Mouse (Mus musculus): ENCODE data around the gene Fshb. TPM values are rescaled to one million over a fixed set of nuclear protein-coding genes. Genes with fewer than 3 reads are reported as not detected.

The Fshb gene
- polyA plus RNA-seq, 1 experiment from 2014 or later: not detected

- H3K27me3 ChIP-seq (ENCODE audit: insufficient read depth, low read length): no peaks in the 10 kb centered on the region
- H3K4me1 ChIP-seq (ENCODE audit: insufficient read depth, low read length): no peaks in the 10 kb centered on the region
- no peak overlapping the region for H3K4me2 ChIP-seq (replicated peaks; ENCODE audit: low read depth, low read length)
- no peak overlapping the region for H3K4me3 ChIP-seq (ENCODE audit: low read length)
- H3K27ac ChIP-seq (ENCODE audit: low read length): no peak overlapping the region
- WGBS: 71% methylated on average over 4 of the region's 4 CpGs
- no peak for ATAC-seq (ENCODE audit: low FRiP score, low TSS enrichment)
- no peaks in the 10 kb centered on the region for H3K9me3 ChIP-seq (ENCODE audit: low read length)
- H3K9ac ChIP-seq (replicated peaks; ENCODE audit: low read length): no peak overlapping the region
- H3K36me3 ChIP-seq (ENCODE audit: insufficient read depth, low read length): no peaks in the 10 kb centered on the region
Observed at GRCm38 (mm10) chr2:107013161-107013560, 46.3 kb downstream of the Fshb start.

DNA sequence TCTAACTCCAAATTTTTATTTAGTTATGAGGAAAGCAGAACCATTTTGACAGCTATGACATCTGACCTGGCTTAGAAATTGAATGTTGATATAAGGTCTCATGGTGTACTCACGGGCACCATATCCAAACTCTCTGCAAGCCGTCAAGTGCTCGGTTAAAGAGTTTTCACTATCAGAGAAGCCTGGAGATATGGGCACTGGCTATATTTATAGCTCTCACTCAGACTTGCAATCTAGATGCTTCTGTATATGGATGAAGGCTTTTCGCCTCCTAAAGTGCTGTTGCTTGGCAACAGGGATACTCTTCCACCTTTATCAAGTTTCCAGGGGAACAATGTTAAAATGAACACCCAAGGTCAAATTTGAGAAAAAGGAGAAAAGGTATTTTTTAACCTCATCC, 47.1 kb downstream of the Fshb start:
- WGBS: 90% methylated on average over 4 of the region's 4 CpGs
- H3K9me3 ChIP-seq (ENCODE audit: low read length): no peaks in the 10 kb centered on the region
- no peak for ATAC-seq (ENCODE audit: low FRiP score, low TSS enrichment)
- no peaks in the 10 kb centered on the region for H3K27me3 ChIP-seq (ENCODE audit: insufficient read depth, low read length)
- H3K27ac ChIP-seq (ENCODE audit: low read length): no peak overlapping the region
- no peak overlapping the region for H3K4me3 ChIP-seq (ENCODE audit: low read length)
- no peak overlapping the region for H3K4me2 ChIP-seq (replicated peaks; ENCODE audit: low read depth, low read length)
- H3K4me1 ChIP-seq (ENCODE audit: insufficient read depth, low read length): no peaks in the 10 kb centered on the region
- H3K36me3 ChIP-seq (ENCODE audit: insufficient read depth, low read length): no peaks in the 10 kb centered on the region
- no peak overlapping the region for H3K9ac ChIP-seq (replicated peaks; ENCODE audit: low read length)

DNA sequence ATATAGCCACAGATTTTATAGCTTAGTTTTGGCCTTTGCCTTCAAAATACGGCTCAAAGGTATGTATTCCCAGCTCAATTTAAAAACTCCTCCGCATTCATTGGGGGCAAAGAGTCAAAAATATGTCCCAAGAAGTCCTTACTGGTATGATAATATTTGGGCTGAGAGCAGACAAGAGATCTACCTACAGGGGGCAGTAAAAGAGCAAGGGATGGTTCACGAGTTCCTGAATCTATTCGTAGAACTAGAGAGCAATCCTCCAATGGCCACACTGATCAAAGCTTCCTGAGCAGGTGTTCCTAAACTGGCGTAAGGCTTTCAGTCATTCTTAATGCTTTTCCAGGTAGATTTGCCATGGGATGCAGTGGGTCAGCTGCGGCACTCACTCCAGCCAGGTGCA, 49.3 kb downstream of the Fshb start:
- no peak for ATAC-seq (ENCODE audit: low FRiP score, low TSS enrichment)
- H3K9ac ChIP-seq (replicated peaks; ENCODE audit: low read length): no peak overlapping the region
- WGBS: 78% methylated on average over 6 of the region's 6 CpGs

GRCm38 (mm10) chr2:107006378-107006777, 53.1 kb downstream of the Fshb start:
- H3K4me3 ChIP-seq (ENCODE audit: low read length): no peak overlapping the region
- ATAC-seq (ENCODE audit: low FRiP score, low TSS enrichment): no peak
- 73% methylated on average over 3 of the region's 3 CpGs for WGBS

More for the DNA sequence above, 49.3 kb downstream of the Fshb start:
- Histone ChIP-seq H3K9me3 (ENCODE audit: low read length) (no peaks in the 10 kb centered on the region), H3K4me1 (ENCODE audit: insufficient read depth, low read length) (no peaks in the 10 kb centered on the region), H3K27ac (ENCODE audit: low read length) (no peak overlapping the region), H3K27me3 (ENCODE audit: insufficient read depth, low read length) (no peaks in the 10 kb centered on the region), H3K4me3 (ENCODE audit: low read length) (no peak overlapping the region), H3K4me2 (replicated peaks; ENCODE audit: low read depth, low read length) (no peak overlapping the region), H3K36me3 (ENCODE audit: insufficient read depth, low read length) (no peaks in the 10 kb centered on the region)

More at GRCm38 (mm10) chr2:107006378-107006777, 53.1 kb downstream of the Fshb start:
- H3K9me3 ChIP-seq (ENCODE audit: low read length): no peaks in the 10 kb centered on the region
- H3K4me1 ChIP-seq (ENCODE audit: insufficient read depth, low read length): no peaks in the 10 kb centered on the region
- no peaks in the 10 kb centered on the region for H3K27me3 ChIP-seq (ENCODE audit: insufficient read depth, low read length)
- no peaks in the 10 kb centered on the region for H3K36me3 ChIP-seq (ENCODE audit: insufficient read depth, low read length)
- no peak overlapping the region for H3K9ac ChIP-seq (replicated peaks; ENCODE audit: low read length)
- H3K4me2 ChIP-seq (replicated peaks; ENCODE audit: low read depth, low read length): no peak overlapping the region
- H3K27ac ChIP-seq (ENCODE audit: low read length): no peak overlapping the region

Other genes starting within 250 kb of the Fshb start
- gene Arl14ep, start 85.2 kb downstream of the Fshb start, polyA plus RNA-seq (2015; fragmentation: Nextera tagmentation; extraction: Ambion mirVana): 45.8 and 49.9 TPM in 2 replicates
- gene Kcna4, start 231.0 kb upstream of the Fshb start, polyA plus RNA-seq (2015; fragmentation: Nextera tagmentation; extraction: Ambion mirVana): 0.10 and 0.17 TPM in 2 replicates